In the genomic region with DNA sequence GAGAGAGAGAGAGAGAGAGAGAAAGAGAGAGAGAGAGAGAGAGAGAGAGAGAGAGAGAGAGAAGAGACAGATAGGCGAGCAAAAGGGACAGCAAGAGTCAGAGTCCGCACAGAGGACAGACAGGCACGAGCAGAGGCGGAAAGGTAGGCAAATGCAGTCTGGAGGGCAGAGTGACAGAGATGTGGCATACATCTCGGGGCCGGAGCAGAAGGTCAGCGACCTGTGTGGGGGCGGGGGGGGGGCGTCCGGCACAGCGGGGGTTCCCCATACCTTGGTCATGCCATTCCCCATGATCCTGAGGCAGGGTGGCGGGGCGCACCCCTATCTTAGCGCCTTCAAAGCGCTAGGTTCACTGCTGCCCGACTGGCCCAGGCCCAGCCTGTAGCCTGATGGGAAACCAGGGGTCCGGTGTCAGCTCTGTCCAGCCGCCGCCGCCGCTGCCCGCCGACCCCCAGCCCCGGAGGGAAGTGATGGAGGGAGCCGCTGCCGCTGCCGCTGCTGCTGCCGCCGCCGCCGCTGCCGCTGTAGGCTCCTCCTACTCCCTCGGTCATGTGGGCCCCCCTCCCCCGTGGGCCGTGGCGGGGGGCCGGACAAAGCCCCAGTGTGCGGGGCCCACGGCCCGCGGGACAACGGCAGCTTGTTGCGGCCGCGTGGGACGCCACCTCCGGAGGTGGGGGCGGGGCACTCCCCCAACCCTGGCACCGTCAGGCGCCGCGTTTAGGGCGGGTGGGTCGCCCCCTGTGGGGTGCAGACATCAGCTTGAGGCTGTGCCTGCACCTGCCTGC, we compare ENCODE assay signal across 8 mouse cellular contexts. TPM values are rescaled to one million over a fixed set of nuclear protein-coding genes. Genes with fewer than 3 reads are reported as not detected.
DNase-seq lines count a peak whose midpoint lies in the region; ATAC-seq and TF ChIP-seq lines count a peak whose summit lies in the region.

TSS of gene Dusp15 (minus strand) at position 634 of the 785 bp plus-strand sequence.

- H3K9me3 ChIP-seq in E14TG2a.4 (ENCODE audit: low read length) = no peaks in the 10 kb centered on the region
- H3K9me3 ChIP-seq in embryonic facial prominence, embryonic 15.5 days (replicated peaks) = no peaks in the 10 kb centered on the region
- H3K9me3 ChIP-seq in hindbrain, embryonic 14.5 days (ENCODE audit: control insufficient read depth, low read length) = no peaks in the 10 kb centered on the region
- H3K9me3 ChIP-seq in neural tube, embryonic 13.5 days = no peaks in the 10 kb centered on the region

- H3K27ac ChIP-seq in embryonic facial prominence, embryonic 15.5 days (replicated peaks) = no peak within 1 kb of the TSS
- peak within 1 kb of the TSS; percentile 80 for H3K27ac ChIP-seq in hindbrain, embryonic 14.5 days
- H3K27ac ChIP-seq in neural tube, embryonic 13.5 days (replicated peaks) = peak within 1 kb of the TSS; percentile 82

- peaks cover 76% of the 10 kb centered on the region for H3K27me3 ChIP-seq in E14TG2a.4 (ENCODE audit: insufficient read depth, low read length)
- H3K27me3 ChIP-seq in embryonic facial prominence, embryonic 15.5 days = peaks cover 64% of the 10 kb centered on the region
- H3K27me3 ChIP-seq in hindbrain, embryonic 14.5 days (ENCODE audit: control insufficient read depth, insufficient read depth, low read length) = peaks cover 10% of the 10 kb centered on the region; the same call in 1 of the 2 replicates
- H3K27me3 ChIP-seq in neural tube, embryonic 13.5 days = peaks cover 54% of the 10 kb centered on the region

- TF ChIP-seq CTCF in E14TG2a.4 (conservative IDR thresholded peaks at IDR 0.05; ENCODE audit: low read length) = no peak

- WGBS in embryonic facial prominence, embryonic 15.5 days = under 1% methylated on average over 45 of the region's 54 CpGs
- 2% methylated on average over 41 of the region's 54 CpGs for WGBS in hindbrain, embryonic 14.5 days
- WGBS in neural tube, embryonic 13.5 days = 2% methylated on average over 48 of the region's 54 CpGs

- intact Hi-C loops in left cerebral cortex, postnatal 25 days (cut with DNase I) = no loop called here

- peak within 1 kb of the TSS; percentile 45 for H3K9ac ChIP-seq in embryonic facial prominence, embryonic 15.5 days
- peak within 1 kb of the TSS; percentile 89 for H3K9ac ChIP-seq in hindbrain, embryonic 14.5 days
- peak within 1 kb of the TSS; percentile 83 for H3K9ac ChIP-seq in neural tube, embryonic 13.5 days

- peaks cover 33% of the 10 kb centered on the region for H3K4me1 ChIP-seq in E14TG2a.4 (replicated peaks; ENCODE audit: low read depth, low read length)
- H3K4me1 ChIP-seq in embryonic facial prominence, embryonic 15.5 days = peaks cover 12% of the 10 kb centered on the region
- H3K4me1 ChIP-seq in hindbrain, embryonic 14.5 days (replicated peaks; ENCODE audit: control insufficient read depth, insufficient read depth, low read length) = peaks cover 14% of the 10 kb centered on the region; the same call in 1 of the 2 replicates
- peaks cover 20% of the 10 kb centered on the region for H3K4me1 ChIP-seq in neural tube, embryonic 13.5 days (replicated peaks)

- peak within 1 kb of the TSS; percentile 97 for H3K4me2 ChIP-seq in embryonic facial prominence, embryonic 15.5 days (replicated peaks)
- peak within 1 kb of the TSS; percentile 96 for H3K4me2 ChIP-seq in hindbrain, embryonic 14.5 days (replicated peaks)
- H3K4me2 ChIP-seq in neural tube, embryonic 13.5 days = peak within 1 kb of the TSS; percentile 75

- no peaks in the 10 kb centered on the region for H3K36me3 ChIP-seq in E14TG2a.4 (ENCODE audit: insufficient read depth, low read length)
- no peaks in the 10 kb centered on the region for H3K36me3 ChIP-seq in embryonic facial prominence, embryonic 15.5 days
- no peaks in the 10 kb centered on the region for H3K36me3 ChIP-seq in hindbrain, embryonic 14.5 days (replicated peaks; ENCODE audit: control insufficient read depth, insufficient read depth)
- H3K36me3 ChIP-seq in neural tube, embryonic 13.5 days = no peaks in the 10 kb centered on the region

- ATAC-seq in embryonic facial prominence, embryonic 15.5 days (ENCODE audit: insufficient number of reproducible peaks, low FRiP score, low TSS enrichment, low read depth) = peak; percentile 63; the same call in 1 of the 2 replicates
- peak; percentile 84 for ATAC-seq in hindbrain, embryonic 14.5 days (ENCODE audit: low FRiP score)
- peak; percentile 86 for ATAC-seq in neural tube, embryonic 13.5 days (ENCODE audit: low read depth)
- ATAC-seq in monocyte, adult 5-6 weeks (replicated peaks; ENCODE audit: insufficient number of reproducible peaks, low FRiP score, low TSS enrichment, poor library complexity, severe bottlenecking) = no peak

- DNase-seq in adrenal gland, postnatal 25 days = peak; percentile 47
- peak; percentile 65 for DNase-seq in hindbrain, embryonic 14.5 days (ENCODE audit: low spot score)
- DNase-seq in left cerebral cortex, postnatal 25 days (ENCODE audit: low spot score in 2 of 2) = peak; percentile 63 to 66
- no peak for DNase-seq in c-Kit-positive CD71-positive TER-119-positive erythroid progenitor cells, embryonic 14.5 days (ENCODE audit: low spot score)

- H3K4me3 ChIP-seq in E14TG2a.4 (replicated peaks; ENCODE audit: low read length) = peak within 1 kb of the TSS; percentile 84
- peak within 1 kb of the TSS; percentile 58 for H3K4me3 ChIP-seq in embryonic facial prominence, embryonic 15.5 days (replicated peaks)
- peak within 1 kb of the TSS; percentile 75 for H3K4me3 ChIP-seq in hindbrain, embryonic 14.5 days (replicated peaks; ENCODE audit: low read length)
- peak within 1 kb of the TSS; percentile 66 for H3K4me3 ChIP-seq in neural tube, embryonic 13.5 days

RNA-seq across cellular contexts. Expression of gene Dusp15, which starts in this region (rescaled TPM):
- total RNA-seq in adrenal gland, postnatal 25 days (2021) = 1.0 and 4.9 TPM in 2 replicates
- polyA plus RNA-seq in embryonic facial prominence, embryonic 15.5 days (2015; fragmentation: Nextera tagmentation; extraction: Ambion mirVana) = 0.29 and 0.53 TPM in 2 replicates
- 8.8 and 11.0 TPM in 2 replicates for polyA plus RNA-seq in hindbrain, embryonic 14.5 days (2014; fragmentation: Nextera tagmentation; extraction: Ambion mirVana)
- 10 to 100 TPM; 17.8 to 23.4 TPM for total RNA-seq in left cerebral cortex, postnatal 25 days (2021)
- polyA plus RNA-seq in neural tube, embryonic 13.5 days (2015; fragmentation: Nextera tagmentation; extraction: Ambion mirVana) = 7.8 and 9.9 TPM in 2 replicates
- not detected in 3 replicates for total RNA-seq in monocyte, adult 5-6 weeks (2017)

Comparison
In these comparisons a context has a peak if more than half of its experiments do, and no peak if none do; other contexts are left out.
1. Peak in ATAC-seq, H3K4me3 ChIP-seq, H3K9ac ChIP-seq and H3K4me2 ChIP-seq in embryonic facial prominence, embryonic 15.5 days; RNA of the gene not detected or under 1 TPM.